Mouse (Mus musculus): ENCODE results near the gene Ttc39b. TPM values are rescaled to one million over a fixed set of nuclear protein-coding genes. Genes with fewer than 3 reads are reported as not detected.
"Not testable (repeated sequence)": the region's sequence is repeated elsewhere in the genome, so short reads cannot be mapped to it uniquely, and the experiment has no call there.

Gene Ttc39b
- total RNA-seq, 1 experiment from 2014 or later, result 15.1 TPM

GRCm38 (mm10) chr4:83258273-83258672 is 65.8 kb downstream of the Ttc39b start:
- no peak for ATAC-seq (replicated peaks in 1 of 2; ENCODE audit: insufficient read depth in 1 of 2, low FRiP score in 2 of 2, low TSS enrichment in 1 of 2, low read depth in 1 of 2, poor library complexity in 2 of 2, severe bottlenecking in 2 of 2)

- ATAC-seq (replicated peaks in 1 of 2; ENCODE audit: insufficient read depth in 1 of 2, low FRiP score in 2 of 2, low TSS enrichment in 1 of 2, low read depth in 1 of 2, poor library complexity in 2 of 2, severe bottlenecking in 2 of 2), result no peak
Measured at GRCm38 (mm10) chr4:83257279-83258260, 66.5 kb downstream of the Ttc39b start.

GRCm38 (mm10) chr4:83256779-83257178 is 67.3 kb downstream of the Ttc39b start:
- ATAC-seq (replicated peaks in 1 of 2; ENCODE audit: insufficient read depth in 1 of 2, low FRiP score in 2 of 2, low TSS enrichment in 1 of 2, low read depth in 1 of 2, poor library complexity in 2 of 2, severe bottlenecking in 2 of 2), result no peak

- no peak for ATAC-seq (replicated peaks in 1 of 2; ENCODE audit: insufficient read depth in 1 of 2, low FRiP score in 2 of 2, low TSS enrichment in 1 of 2, low read depth in 1 of 2, poor library complexity in 2 of 2, severe bottlenecking in 2 of 2)
Measured at GRCm38 (mm10) chr4:83254941-83255340, 69.1 kb downstream of the Ttc39b start.

GRCm38 (mm10) chr4:83253679-83254078 is 70.4 kb downstream of the Ttc39b start:
- no peak for ATAC-seq (replicated peaks in 1 of 2; ENCODE audit: insufficient read depth in 1 of 2, low FRiP score in 2 of 2, low TSS enrichment in 1 of 2, low read depth in 1 of 2, poor library complexity in 2 of 2, severe bottlenecking in 2 of 2)

- no peak for ATAC-seq (replicated peaks in 1 of 2; ENCODE audit: insufficient read depth in 1 of 2, low FRiP score in 2 of 2, low TSS enrichment in 1 of 2, low read depth in 1 of 2, poor library complexity in 2 of 2, severe bottlenecking in 2 of 2)
Measured at GRCm38 (mm10) chr4:83243706-83244105, 80.3 kb downstream of the Ttc39b start.

- ATAC-seq (replicated peaks in 1 of 2; ENCODE audit: insufficient read depth in 1 of 2, low FRiP score in 2 of 2, low TSS enrichment in 1 of 2, low read depth in 1 of 2, poor library complexity in 2 of 2, severe bottlenecking in 2 of 2), result no peak
Measured at GRCm38 (mm10) chr4:83241630-83242029, 82.4 kb downstream of the Ttc39b start.

GRCm38 (mm10) chr4:83237656-83238055 is 86.4 kb downstream of the Ttc39b start:
- ATAC-seq (replicated peaks in 1 of 2; ENCODE audit: insufficient read depth in 1 of 2, low FRiP score in 2 of 2, low TSS enrichment in 1 of 2, low read depth in 1 of 2, poor library complexity in 2 of 2, severe bottlenecking in 2 of 2), result no peak

- not testable (repeated sequence) for ATAC-seq (replicated peaks in 1 of 2; ENCODE audit: insufficient read depth in 1 of 2, low FRiP score in 2 of 2, low TSS enrichment in 1 of 2, low read depth in 1 of 2, poor library complexity in 2 of 2, severe bottlenecking in 2 of 2)
Measured at GRCm38 (mm10) chr4:83235304-83235703, 88.8 kb downstream of the Ttc39b start.

GRCm38 (mm10) chr4:83234739-83235138 is 89.3 kb downstream of the Ttc39b start:
- no peak for ATAC-seq (replicated peaks in 1 of 2; ENCODE audit: insufficient read depth in 1 of 2, low FRiP score in 2 of 2, low TSS enrichment in 1 of 2, low read depth in 1 of 2, poor library complexity in 2 of 2, severe bottlenecking in 2 of 2)

GRCm38 (mm10) chr4:83234132-83234531 is 89.9 kb downstream of the Ttc39b start:
- peak; percentile 81 to 87 for ATAC-seq (replicated peaks in 1 of 2; ENCODE audit: insufficient read depth in 1 of 2, low FRiP score in 2 of 2, low TSS enrichment in 1 of 2, low read depth in 1 of 2, poor library complexity in 2 of 2, severe bottlenecking in 2 of 2)

GRCm38 (mm10) chr4:83233181-83234123 is 90.6 kb downstream of the Ttc39b start:
- ATAC-seq (replicated peaks in 1 of 2; ENCODE audit: insufficient read depth in 1 of 2, low FRiP score in 2 of 2, low TSS enrichment in 1 of 2, low read depth in 1 of 2, poor library complexity in 2 of 2, severe bottlenecking in 2 of 2), result no peak

- ATAC-seq (replicated peaks in 1 of 2; ENCODE audit: insufficient read depth in 1 of 2, low FRiP score in 2 of 2, low TSS enrichment in 1 of 2, low read depth in 1 of 2, poor library complexity in 2 of 2, severe bottlenecking in 2 of 2), result no peak
Measured at GRCm38 (mm10) chr4:83232315-83232880, 91.7 kb downstream of the Ttc39b start.

GRCm38 (mm10) chr4:83228664-83229283 is 95.3 kb downstream of the Ttc39b start:
- no peak for ATAC-seq (replicated peaks in 1 of 2; ENCODE audit: insufficient read depth in 1 of 2, low FRiP score in 2 of 2, low TSS enrichment in 1 of 2, low read depth in 1 of 2, poor library complexity in 2 of 2, severe bottlenecking in 2 of 2)

GRCm38 (mm10) chr4:83228073-83228472 is 96.0 kb downstream of the Ttc39b start:
- ATAC-seq (replicated peaks in 1 of 2; ENCODE audit: insufficient read depth in 1 of 2, low FRiP score in 2 of 2, low TSS enrichment in 1 of 2, low read depth in 1 of 2, poor library complexity in 2 of 2, severe bottlenecking in 2 of 2), result no peak

GRCm38 (mm10) chr4:83225633-83226360 is 98.3 kb downstream of the Ttc39b start:
- no peak for ATAC-seq (replicated peaks in 1 of 2; ENCODE audit: insufficient read depth in 1 of 2, low FRiP score in 2 of 2, low TSS enrichment in 1 of 2, low read depth in 1 of 2, poor library complexity in 2 of 2, severe bottlenecking in 2 of 2)

GRCm38 (mm10) chr4:83224242-83224641 is 99.8 kb downstream of the Ttc39b start:
- ATAC-seq (replicated peaks in 1 of 2; ENCODE audit: insufficient read depth in 1 of 2, low FRiP score in 2 of 2, low TSS enrichment in 1 of 2, low read depth in 1 of 2, poor library complexity in 2 of 2, severe bottlenecking in 2 of 2), result no peak
